Mouse (Mus musculus): ENCODE measurements around the gene Pip4k2a.

DNA sequence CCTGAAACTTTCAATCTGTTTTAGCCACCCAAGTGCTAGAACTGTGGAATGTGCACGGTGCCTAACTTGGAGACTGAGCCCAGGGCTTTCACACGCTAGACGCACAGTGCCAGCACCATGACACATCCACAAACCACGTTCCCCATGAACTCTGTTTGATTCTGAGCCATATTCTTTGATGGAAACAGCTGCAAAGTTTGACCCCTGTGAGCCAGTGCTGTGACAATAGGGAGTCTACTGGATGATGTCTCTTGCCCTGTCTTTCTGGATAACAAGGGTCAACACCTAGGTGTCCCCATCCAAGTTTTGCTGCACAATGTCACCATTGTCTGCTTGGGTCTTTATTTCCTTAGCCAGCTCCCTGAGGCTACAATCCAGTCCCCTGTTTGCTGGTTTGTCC is 203.7 kb downstream of the Pip4k2a start:
- TF ChIP-seq CTCF (IDR thresholded peaks at IDR 0.05; ENCODE audit: low read depth) (no peak), EP300 (IDR thresholded peaks at IDR 0.05; ENCODE audit: low read depth) (no peak)

All from liver, embryonic 14.5 days (tissue).